Mouse (Mus musculus): ENCODE data around the gene Pak2. TPM values are rescaled to one million over a fixed set of nuclear protein-coding genes. Genes with fewer than 3 reads are reported as not detected.
A peak's percentile ranks its signal among the peaks of the same experiment; 100 is the strongest.

Pak2 gene
- polyA plus RNA-seq, 1 experiment: 16.8 TPM

DNA sequence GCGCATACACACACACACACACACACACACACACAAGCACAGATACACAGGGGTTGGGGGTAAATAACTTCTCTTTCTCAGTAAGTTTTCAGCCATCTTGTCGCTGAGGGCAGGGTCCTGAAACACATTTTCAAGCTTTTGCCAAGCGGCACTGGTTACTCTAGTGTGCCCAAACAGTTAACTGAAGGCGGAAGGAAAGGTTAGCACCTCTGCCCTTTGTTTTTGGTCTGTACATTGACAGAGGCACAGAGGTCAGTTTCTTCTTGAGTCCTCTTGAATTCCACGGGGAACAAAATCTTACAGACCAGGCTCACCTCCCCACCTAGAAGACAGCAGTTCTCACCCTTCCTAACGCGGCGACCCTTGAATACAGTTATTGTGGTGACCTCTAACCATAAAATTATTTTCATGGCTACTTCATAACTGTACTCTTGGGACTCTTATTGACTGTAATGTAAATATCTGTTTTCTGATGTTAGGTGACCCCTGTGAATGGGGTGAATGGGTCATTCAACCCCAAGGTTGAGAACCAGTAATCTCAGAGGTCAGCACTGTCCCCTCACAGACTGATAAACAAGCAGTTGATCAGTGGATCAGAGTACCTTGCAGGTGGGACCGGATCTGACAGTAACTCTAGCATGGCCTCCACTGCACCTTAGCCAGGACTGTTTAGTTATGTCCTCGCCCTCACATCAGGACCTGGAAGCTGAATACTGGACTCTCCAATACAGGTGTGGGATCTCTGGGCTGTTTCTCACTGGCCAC, 70.4 kb downstream of the Pak2 start:
- no peak overlapping the region for H3K27ac ChIP-seq (ENCODE audit: insufficient read depth, low read length)
- no peak for TF ChIP-seq POLR2A (IDR thresholded peaks at IDR 0.05; ENCODE audit: low read depth, low read length)
- TF ChIP-seq CTCF (IDR thresholded peaks at IDR 0.05; ENCODE audit: extremely low read depth, insufficient read depth, insufficient read length, insufficient replicate concordance): no peak
- no peak for DNase-seq (ENCODE audit: low read depth in 1 of 2, low spot score in 2 of 2)
- no peaks in the 10 kb centered on the region for H3K27me3 ChIP-seq (ENCODE audit: control insufficient read depth, insufficient read depth, low read length)
- H3K4me3 ChIP-seq (ENCODE audit: extremely low read depth, insufficient read depth, insufficient read length): no peak overlapping the region
- no peaks in the 10 kb centered on the region for H3K4me1 ChIP-seq (ENCODE audit: control insufficient read depth, insufficient read depth, insufficient read length)
- 84% methylated on average over 10 of the region's 10 CpGs for WGBS
- no peaks in the 10 kb centered on the region for H3K36me3 ChIP-seq (ENCODE audit: control insufficient read depth, insufficient read depth, low read length)

- no peak overlapping the region for H3K27ac ChIP-seq (ENCODE audit: insufficient read depth, low read length)
- no peaks in the 10 kb centered on the region for H3K36me3 ChIP-seq (ENCODE audit: control insufficient read depth, insufficient read depth, low read length)
- H3K4me3 ChIP-seq (ENCODE audit: extremely low read depth, insufficient read depth, insufficient read length): no peak overlapping the region
- no peaks in the 10 kb centered on the region for H3K27me3 ChIP-seq (ENCODE audit: control insufficient read depth, insufficient read depth, low read length)
- TF ChIP-seq CTCF (IDR thresholded peaks at IDR 0.05; ENCODE audit: extremely low read depth, insufficient read depth, insufficient read length, insufficient replicate concordance) (no peak), POLR2A (IDR thresholded peaks at IDR 0.05; ENCODE audit: low read depth, low read length) (no peak)
- 96% methylated on average over 3 of the region's 3 CpGs for WGBS
- no peak for DNase-seq (ENCODE audit: low read depth in 1 of 2, low spot score in 2 of 2)
- peaks cover 4% of the 10 kb centered on the region; the same call in 1 of the 2 replicates for H3K4me1 ChIP-seq (ENCODE audit: control insufficient read depth, insufficient read depth, insufficient read length)
Observed at GRCm38 (mm10) chr16:32004731-32005130, 74.4 kb downstream of the Pak2 start.

- WGBS: under 1% methylated on average over 66 of the region's 66 CpGs
- Histone ChIP-seq H3K4me3 (ENCODE audit: extremely low read depth, insufficient read depth, insufficient read length) (peak within 1 kb of the TSS; percentile 82), H3K4me1 (ENCODE audit: control insufficient read depth, insufficient read depth, insufficient read length) (peaks cover 4% of the 10 kb centered on the region; the same call in 1 of the 2 replicates), H3K27ac (ENCODE audit: insufficient read depth, low read length) (peak within 1 kb of the TSS; percentile 55; the same call in 1 of the 2 replicates), H3K27me3 (ENCODE audit: control insufficient read depth, insufficient read depth, low read length) (no peaks in the 10 kb centered on the region), H3K36me3 (ENCODE audit: control insufficient read depth, insufficient read depth, low read length) (no peaks in the 10 kb centered on the region; the same call in 1 of the 2 replicates)
- DNase-seq (ENCODE audit: low read depth in 1 of 2, low spot score in 2 of 2): peak; percentile 81 to 91
- TF ChIP-seq CTCF (IDR thresholded peaks at IDR 0.05; ENCODE audit: extremely low read depth, insufficient read depth, insufficient read length, insufficient replicate concordance) (no peak), POLR2A (IDR thresholded peaks at IDR 0.05; ENCODE audit: low read depth, low read length) (peak; percentile 58)
Observed at GRCm38 (mm10) chr16:32002509-32003477, 76.3 kb downstream of the Pak2 start, which contains the start of gene Senp5. Senp5 (minus strand) TSS chr16:32003287.

GRCm38 (mm10) chr16:31996371-31996770, 82.8 kb downstream of the Pak2 start:
- H3K4me3 ChIP-seq (ENCODE audit: extremely low read depth, insufficient read depth, insufficient read length): no peak overlapping the region
- no peak for DNase-seq (ENCODE audit: low read depth in 1 of 2, low spot score in 2 of 2)
- H3K27me3 ChIP-seq (ENCODE audit: control insufficient read depth, insufficient read depth, low read length): no peaks in the 10 kb centered on the region
- H3K36me3 ChIP-seq (ENCODE audit: control insufficient read depth, insufficient read depth, low read length): peaks cover 1% of the 10 kb centered on the region; the same call in 1 of the 2 replicates
- 91% methylated on average over 5 of the region's 5 CpGs for WGBS
- H3K4me1 ChIP-seq (ENCODE audit: control insufficient read depth, insufficient read depth, insufficient read length): no peaks in the 10 kb centered on the region
- TF ChIP-seq POLR2A (IDR thresholded peaks at IDR 0.05; ENCODE audit: low read depth, low read length) (no peak), CTCF (IDR thresholded peaks at IDR 0.05; ENCODE audit: extremely low read depth, insufficient read depth, insufficient read length, insufficient replicate concordance) (no peak)
- no peak overlapping the region for H3K27ac ChIP-seq (ENCODE audit: insufficient read depth, low read length)

DNA sequence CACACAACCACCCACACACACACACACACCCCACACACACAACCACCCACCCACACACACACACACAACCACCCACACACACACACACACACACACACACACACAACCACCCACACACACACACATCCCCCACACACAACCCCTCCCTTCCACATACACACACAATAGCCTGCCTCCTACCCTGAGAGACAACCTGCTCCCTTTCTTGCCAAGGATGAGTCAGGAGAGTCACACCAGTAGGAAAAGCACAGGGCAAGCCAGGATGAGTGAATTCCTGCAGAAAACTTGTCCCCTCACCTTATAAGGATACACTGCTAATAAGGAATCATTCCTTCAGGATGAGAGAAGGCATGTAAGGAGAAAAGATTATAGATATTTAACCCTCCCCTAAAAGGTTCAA, 85.2 kb downstream of the Pak2 start:
- H3K4me3 ChIP-seq (ENCODE audit: extremely low read depth, insufficient read depth, insufficient read length): no peak overlapping the region
- no peaks in the 10 kb centered on the region for H3K27me3 ChIP-seq (ENCODE audit: control insufficient read depth, insufficient read depth, low read length)
- DNase-seq (ENCODE audit: low read depth in 1 of 2, low spot score in 2 of 2): no peak
- H3K4me1 ChIP-seq (ENCODE audit: control insufficient read depth, insufficient read depth, insufficient read length): no peaks in the 10 kb centered on the region
- H3K27ac ChIP-seq (ENCODE audit: insufficient read depth, low read length): no peak overlapping the region
- peaks cover 7% of the 10 kb centered on the region for H3K36me3 ChIP-seq (ENCODE audit: control insufficient read depth, insufficient read depth, low read length)
- TF ChIP-seq POLR2A (IDR thresholded peaks at IDR 0.05; ENCODE audit: low read depth, low read length) (no peak), CTCF (IDR thresholded peaks at IDR 0.05; ENCODE audit: extremely low read depth, insufficient read depth, insufficient read length, insufficient replicate concordance) (no peak)

GRCm38 (mm10) chr16:31993195-31993594, 85.9 kb downstream of the Pak2 start:
- H3K4me3 ChIP-seq (ENCODE audit: extremely low read depth, insufficient read depth, insufficient read length): no peak overlapping the region
- DNase-seq (ENCODE audit: low read depth in 1 of 2, low spot score in 2 of 2): no peak
- H3K27ac ChIP-seq (ENCODE audit: insufficient read depth, low read length): no peak overlapping the region
- no peaks in the 10 kb centered on the region for H3K4me1 ChIP-seq (ENCODE audit: control insufficient read depth, insufficient read depth, insufficient read length)
- H3K36me3 ChIP-seq (ENCODE audit: control insufficient read depth, insufficient read depth, low read length): peaks cover 11% of the 10 kb centered on the region
- TF ChIP-seq POLR2A (IDR thresholded peaks at IDR 0.05; ENCODE audit: low read depth, low read length) (no peak), CTCF (IDR thresholded peaks at IDR 0.05; ENCODE audit: extremely low read depth, insufficient read depth, insufficient read length, insufficient replicate concordance) (no peak)
- H3K27me3 ChIP-seq (ENCODE audit: control insufficient read depth, insufficient read depth, low read length): no peaks in the 10 kb centered on the region
- WGBS: 93% methylated on average over 4 of the region's 4 CpGs

All from spleen, adult 2 months (tissue).